Mouse (Mus musculus) megakaryocyte, embryonic 14.5 days (primary cell): ENCODE results near the gene Arhgap19.

Experiments
- FLI1 ChIP-seq: IDR thresholded peaks from 2 replicates; pipeline ENCODE4 v1.6.1; 2012; ENCODE audit warnings: low read length, inconsistent platforms, mixed read lengths
- GATA1 ChIP-seq: IDR thresholded peaks from 3 replicates; pipeline ENCODE4 v1.6.1; 2012; ENCODE audit warnings: mixed read lengths, low read length, inconsistent platforms, borderline replicate concordance

DNA sequence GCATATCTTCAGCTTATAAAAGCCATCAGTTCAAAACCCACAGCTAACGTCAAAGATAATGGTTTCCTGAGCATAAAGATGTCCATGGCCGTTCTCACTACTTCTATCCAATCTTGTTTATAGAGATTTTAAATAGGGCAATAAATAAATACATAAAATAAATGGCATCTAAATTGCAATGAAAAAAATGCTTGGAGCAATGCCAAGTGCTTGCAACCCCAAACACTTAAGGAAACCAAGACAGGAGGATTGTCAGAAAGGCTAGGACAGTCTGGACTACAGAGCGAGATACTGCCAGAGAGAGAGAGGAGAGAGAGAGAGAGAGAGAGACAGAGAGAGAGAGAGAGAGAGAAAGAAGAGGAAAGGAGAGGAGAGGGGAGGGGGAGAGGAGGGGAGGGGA is 24.7 kb upstream of the Arhgap19 start:
- TF ChIP-seq GATA1 = no peak
- TF ChIP-seq FLI1 = no peak
